Mouse (Mus musculus): ENCODE data around the gene Gpatch2.

The Gpatch2 gene

GRCm38 (mm10) chr1:187250741-187251262 is 35.5 kb downstream of the Gpatch2 start:
- no peak for DNase-seq

GRCm38 (mm10) chr1:187258756-187259155 is 43.4 kb downstream of the Gpatch2 start:
- DNase-seq = no peak

GRCm38 (mm10) chr1:187267601-187268000 is 52.3 kb downstream of the Gpatch2 start:
- no peak for DNase-seq

- DNase-seq = no peak
Observed at GRCm38 (mm10) chr1:187270318-187271247, 55.3 kb downstream of the Gpatch2 start.

GRCm38 (mm10) chr1:187277324-187277723 is 62.0 kb downstream of the Gpatch2 start:
- no peak for DNase-seq

- no peak for DNase-seq
Observed at GRCm38 (mm10) chr1:187278472-187278871, 63.2 kb downstream of the Gpatch2 start.

GRCm38 (mm10) chr1:187279776-187280175 is 64.5 kb downstream of the Gpatch2 start:
- no peak for DNase-seq

GRCm38 (mm10) chr1:187282321-187282720 is 67.0 kb downstream of the Gpatch2 start:
- DNase-seq = no peak

- no peak for DNase-seq
Observed at GRCm38 (mm10) chr1:187282804-187283203, 67.5 kb downstream of the Gpatch2 start.

GRCm38 (mm10) chr1:187285735-187286134 is 70.4 kb downstream of the Gpatch2 start:
- DNase-seq = no peak

GRCm38 (mm10) chr1:187286411-187286810 is 71.1 kb downstream of the Gpatch2 start:
- DNase-seq = no peak

GRCm38 (mm10) chr1:187286924-187287323 is 71.6 kb downstream of the Gpatch2 start:
- DNase-seq = no peak

GRCm38 (mm10) chr1:187290186-187290585 is 74.9 kb downstream of the Gpatch2 start:
- no peak for DNase-seq

- no peak for DNase-seq
Observed at GRCm38 (mm10) chr1:187291480-187292394, 76.4 kb downstream of the Gpatch2 start.

- DNase-seq = no peak
Observed at GRCm38 (mm10) chr1:187292395-187292749, 77.1 kb downstream of the Gpatch2 start.

- no peak for DNase-seq
Observed at GRCm38 (mm10) chr1:187293233-187293632, 77.9 kb downstream of the Gpatch2 start.

- no peak for DNase-seq
Observed at GRCm38 (mm10) chr1:187294522-187294921, 79.2 kb downstream of the Gpatch2 start.

- DNase-seq = no peak
Observed at GRCm38 (mm10) chr1:187295038-187295559, 79.8 kb downstream of the Gpatch2 start.

- no peak for DNase-seq
Observed at GRCm38 (mm10) chr1:187295711-187296110, 80.4 kb downstream of the Gpatch2 start.

- DNase-seq = no peak
Observed at GRCm38 (mm10) chr1:187299236-187299635, 83.9 kb downstream of the Gpatch2 start.

GRCm38 (mm10) chr1:187300626-187301025 is 85.3 kb downstream of the Gpatch2 start:
- DNase-seq = no peak

GRCm38 (mm10) chr1:187303221-187303620 is 87.9 kb downstream of the Gpatch2 start:
- DNase-seq = no peak

GRCm38 (mm10) chr1:187307335-187307734 is 92.0 kb downstream of the Gpatch2 start:
- no peak for DNase-seq
